Mouse (Mus musculus) heart, adult 11 months (tissue): ENCODE results near the gene Plk5.
A peak's percentile ranks its signal among the peaks of the same experiment; 100 is the strongest.

ENCODE experiments used
- DNase-seq: peaks from one replicate; pipeline ENCODE4 v3.0.0; 2022

Plk5 gene

GRCm38 (mm10) chr10:80357994-80358639, 1.9 kb downstream of the Plk5 start:
- DNase-seq: no peak

GRCm38 (mm10) chr10:80363734-80364133, 7.5 kb downstream of the Plk5 start:
- DNase-seq: no peak

- no peak for DNase-seq
Measured at GRCm38 (mm10) chr10:80365736-80366135, 9.5 kb downstream of the Plk5 start.

GRCm38 (mm10) chr10:80367954-80368353, 11.7 kb downstream of the Plk5 start:
- DNase-seq: no peak

GRCm38 (mm10) chr10:80368392-80368791, 12.1 kb downstream of the Plk5 start:
- DNase-seq: no peak

GRCm38 (mm10) chr10:80369995-80370747, 13.9 kb downstream of the Plk5 start:
- no peak for DNase-seq

GRCm38 (mm10) chr10:80371411-80371966, 15.2 kb downstream of the Plk5 start:
- DNase-seq: peak; percentile 93

- DNase-seq: no peak
Measured at GRCm38 (mm10) chr10:80371983-80372382, 15.7 kb downstream of the Plk5 start.

- DNase-seq: no peak
Measured at GRCm38 (mm10) chr10:80372706-80373105, 16.4 kb downstream of the Plk5 start.

- no peak for DNase-seq
Measured at GRCm38 (mm10) chr10:80374063-80374462, 17.8 kb downstream of the Plk5 start.

- DNase-seq: peak; percentile 96
Measured at GRCm38 (mm10) chr10:80376160-80376559, 19.9 kb downstream of the Plk5 start.

GRCm38 (mm10) chr10:80377716-80378115, 21.5 kb downstream of the Plk5 start:
- no peak for DNase-seq

GRCm38 (mm10) chr10:80382641-80383365, 26.5 kb downstream of the Plk5 start:
- DNase-seq: no peak

GRCm38 (mm10) chr10:80383431-80383830, 27.2 kb downstream of the Plk5 start:
- peak; percentile 89 for DNase-seq

GRCm38 (mm10) chr10:80384115-80384639, 27.9 kb downstream of the Plk5 start:
- peak; percentile 91 for DNase-seq

GRCm38 (mm10) chr10:80384709-80385108, 28.4 kb downstream of the Plk5 start:
- DNase-seq: no peak

GRCm38 (mm10) chr10:80385310-80385709, 29.1 kb downstream of the Plk5 start:
- peak; percentile 95 for DNase-seq

GRCm38 (mm10) chr10:80385811-80386734, 29.8 kb downstream of the Plk5 start:
- DNase-seq: peak; percentile 96

- DNase-seq: peak; percentile 96
Measured at GRCm38 (mm10) chr10:80386735-80387471, 30.6 kb downstream of the Plk5 start.

- DNase-seq: peak; percentile 99
Measured at GRCm38 (mm10) chr10:80387522-80387959, 31.3 kb downstream of the Plk5 start, which contains the start of gene Mex3d. Mex3d (minus strand) TSS chr10:80387659.

- no peak for DNase-seq
Measured at GRCm38 (mm10) chr10:80388731-80389130, 32.5 kb downstream of the Plk5 start.
